Mouse (Mus musculus) heart, embryonic 14.5 days (tissue): ENCODE results near the gene Foxred1. TPM values are rescaled to one million over a fixed set of nuclear protein-coding genes. Genes with fewer than 3 reads are reported as not detected.

Experiments used
- ATAC-seq: fragments of 200-750 bp; cut with Nextera tagmentation; 2 replicates; pipeline ENCODE4 v1.8.0; 2017; ENCODE audit warnings: low read depth, moderate TSS enrichment; ENCODE audit not compliant: insufficient number of reproducible peaks, insufficient read depth, low FRiP score
- H3K27ac ChIP-seq, 2 experiments: fragments of 200-500 bp in 1 of 2; fragments of 300-500 bp in 1 of 2; sonication (generic) in 1 of 2; replicated peaks in 1 of 2; 2 replicates each; pipeline ENCODE4 v1.5.1; 2012 to 2014; ENCODE audit warnings: low read depth in 2 of 2, low read length in 2 of 2, control low read depth in 1 of 2, mild to moderate bottlenecking in 1 of 2, mixed read lengths in 1 of 2; ENCODE audit not compliant: control insufficient read depth in 1 of 2, insufficient read depth in 1 of 2
- H3K27me3 ChIP-seq: fragments of 300-500 bp; sonication (generic); 2 replicates; pipeline ENCODE4 v1.6.1; 2014; ENCODE audit warnings: mild to moderate bottlenecking, low read length, control low read depth; ENCODE audit not compliant: control insufficient read depth, insufficient read depth
- H3K36me3 ChIP-seq: fragments of 300-500 bp; sonication (generic); 2 replicates; pipeline ENCODE4 v1.6.1; 2014; ENCODE audit warnings: mild to moderate bottlenecking, control low read depth, low read length, mixed read lengths; ENCODE audit not compliant: control insufficient read depth, insufficient read depth
- H3K4me1 ChIP-seq, 2 experiments: fragments of 200-500 bp in 1 of 2; fragments of 300-500 bp in 1 of 2; sonication (generic) in 1 of 2; 2 replicates each; pipeline ENCODE4 v1.6.1; 2012 to 2014; ENCODE audit warnings: low read length in 2 of 2, control low read depth in 1 of 2, mixed read lengths in 1 of 2; ENCODE audit not compliant: control insufficient read depth in 2 of 2, insufficient read depth in 2 of 2
- H3K4me2 ChIP-seq: fragments of 300-500 bp; sonication (generic); 2 replicates; pipeline ENCODE4 v1.6.1; 2014; ENCODE audit warnings: mild to moderate bottlenecking, low read length
- H3K4me3 ChIP-seq, 2 experiments: fragments of 200-500 bp in 1 of 2; fragments of 300-500 bp in 1 of 2; sonication (generic) in 1 of 2; 2 replicates each; pipeline ENCODE4 v1.5.1; 2012 to 2014; ENCODE audit warnings: low read length in 2 of 2, mild to moderate bottlenecking in 2 of 2, control low read depth in 1 of 2, low read depth in 1 of 2, moderate library complexity in 1 of 2; ENCODE audit not compliant: control insufficient read depth in 1 of 2, insufficient read depth in 1 of 2
- H3K9ac ChIP-seq: fragments of 300-500 bp; sonication (generic); 2 replicates; pipeline ENCODE4 v1.6.1; 2014; ENCODE audit warnings: mild to moderate bottlenecking, low read length
- H3K9me3 ChIP-seq: fragments of 300-500 bp; sonication (generic); 2 replicates; pipeline ENCODE4 v1.6.1; 2016; ENCODE audit warnings: low read length, control low read depth; ENCODE audit not compliant: control insufficient read depth
- WGBS: fragments of 180-500 bp; shearing (Covaris S2); extraction: QIAGEN DNeasy Blood & Tissue Kit; methylation state at CpG from one replicate; pipeline ENCODE4 v1.1.7; 2014; 5-methylcytosine and 5-hydroxymethylcytosine counted together
- polyA plus RNA-seq: library from polyadenylated mRNA; unstranded; fragments of >200 nt; fragmentation: Nextera tagmentation; extraction: Ambion mirVana; gene quantifications from 2 replicates; pipeline ENCODE4 v1.2.1, GENCODE M21; 2014

Foxred1 gene
- polyA plus RNA-seq, 1 experiment from 2014 or later = 60.2 TPM

DNA sequence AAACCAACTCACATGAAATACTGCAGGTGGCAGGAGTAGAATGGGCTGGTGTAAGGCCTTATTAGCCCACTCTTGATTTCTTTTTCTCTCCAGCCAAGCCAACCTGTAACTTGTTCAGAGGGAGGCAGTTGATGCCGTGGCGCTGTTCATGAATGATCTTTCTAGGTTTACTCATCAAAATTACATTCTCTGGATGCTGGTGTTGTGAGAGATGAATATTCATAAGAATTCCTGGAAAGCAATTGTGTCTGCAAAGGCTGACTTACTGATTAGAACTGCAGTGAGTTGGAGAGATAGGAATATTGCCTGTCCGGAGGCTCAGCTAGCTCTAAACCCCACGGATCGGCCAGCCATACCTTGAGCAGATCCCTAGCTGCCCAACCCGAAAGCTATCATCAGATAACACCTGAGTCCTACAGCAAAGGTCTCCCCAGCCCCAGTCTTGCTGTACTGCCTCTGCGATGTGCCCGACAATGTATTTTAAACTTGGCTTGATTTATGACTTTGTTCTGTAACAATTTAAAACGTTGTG, 10.3 kb downstream of the Foxred1 start:
- H3K36me3 ChIP-seq = peaks cover 20% of the 10 kb centered on the region
- H3K9ac ChIP-seq = peak overlapping the region; percentile 89
- peak overlapping the region in 1 of 2 experiments; percentile 81; a peak in 3 of 4 replicates for H3K4me3 ChIP-seq
- H3K9me3 ChIP-seq = no peaks in the 10 kb centered on the region
- peak overlapping the region; percentile 77 for H3K4me2 ChIP-seq
- 57% methylated on average over 9 of the region's 9 CpGs for WGBS
- H3K4me1 ChIP-seq = peaks cover 2 to 15% of the 10 kb centered on the region in 2 experiments
- ATAC-seq = no peak
- H3K27me3 ChIP-seq = no peaks in the 10 kb centered on the region
- H3K27ac ChIP-seq = 0 out of 4 replicates have a peak overlapping the region, but pooled peaks of 1 of the 2 experiments have one; percentile 57

DNA sequence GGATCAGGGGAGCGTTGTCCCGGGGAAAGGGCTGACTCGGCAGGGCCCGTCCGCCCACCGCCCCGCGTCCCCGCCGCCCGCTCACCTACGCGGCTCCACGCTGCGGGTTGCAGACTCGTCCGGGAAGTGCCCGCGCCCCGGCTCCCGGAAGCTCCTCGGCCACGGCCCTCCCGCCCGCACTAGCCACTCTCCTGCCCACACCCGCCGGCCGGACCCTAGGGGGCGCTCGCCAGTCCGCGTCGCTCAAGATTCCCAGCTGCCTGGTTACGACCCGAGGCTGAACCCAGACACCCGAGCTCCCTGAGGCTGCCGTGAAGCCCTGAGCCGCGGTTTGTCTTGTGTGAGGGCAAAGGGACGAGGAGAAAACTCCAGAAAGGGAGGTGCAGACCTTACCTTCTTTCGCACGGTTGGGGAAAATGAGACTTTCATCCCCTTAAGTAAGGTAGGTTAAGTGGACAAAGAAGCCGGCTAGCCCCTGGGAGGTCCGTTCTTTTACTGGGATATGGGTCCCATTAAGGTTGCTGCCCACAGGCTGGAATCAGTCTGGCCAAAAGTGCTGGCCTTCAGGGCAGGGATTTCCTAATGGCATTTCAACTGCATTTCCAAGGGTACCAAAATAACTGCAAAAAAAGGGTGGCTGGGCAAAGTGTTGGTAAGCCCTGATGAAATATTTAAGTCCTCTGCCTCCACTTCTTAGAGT, 10.9 kb downstream of the Foxred1 start, which contains the start of the genes Srpr and Tirap:
Gene Srpr, plus strand, starts transcription at position 404 of the 700 bp plus-strand sequence.
Gene Tirap, minus strand, starts transcription at position 520 of the 700 bp plus-strand sequence.
- H3K9me3 ChIP-seq = no peaks in the 10 kb centered on the region
- no peaks in the 10 kb centered on the region for H3K27me3 ChIP-seq
- peak within 1 kb of the TSS; percentile 89 for H3K9ac ChIP-seq
- peak; percentile 91 for ATAC-seq
- peak within 1 kb of the TSS; percentile 67 to 81 for H3K4me3 ChIP-seq
- WGBS = 1% methylated on average over 32 of the region's 44 CpGs
- H3K4me1 ChIP-seq = peaks cover 2 to 15% of the 10 kb centered on the region in 2 experiments
- peak within 1 kb of the TSS; percentile 77 for H3K4me2 ChIP-seq
- peaks cover 13% of the 10 kb centered on the region for H3K36me3 ChIP-seq
- peak within 1 kb of the TSS; percentile 8 to 57; a peak in 3 of 4 replicates for H3K27ac ChIP-seq

DNA sequence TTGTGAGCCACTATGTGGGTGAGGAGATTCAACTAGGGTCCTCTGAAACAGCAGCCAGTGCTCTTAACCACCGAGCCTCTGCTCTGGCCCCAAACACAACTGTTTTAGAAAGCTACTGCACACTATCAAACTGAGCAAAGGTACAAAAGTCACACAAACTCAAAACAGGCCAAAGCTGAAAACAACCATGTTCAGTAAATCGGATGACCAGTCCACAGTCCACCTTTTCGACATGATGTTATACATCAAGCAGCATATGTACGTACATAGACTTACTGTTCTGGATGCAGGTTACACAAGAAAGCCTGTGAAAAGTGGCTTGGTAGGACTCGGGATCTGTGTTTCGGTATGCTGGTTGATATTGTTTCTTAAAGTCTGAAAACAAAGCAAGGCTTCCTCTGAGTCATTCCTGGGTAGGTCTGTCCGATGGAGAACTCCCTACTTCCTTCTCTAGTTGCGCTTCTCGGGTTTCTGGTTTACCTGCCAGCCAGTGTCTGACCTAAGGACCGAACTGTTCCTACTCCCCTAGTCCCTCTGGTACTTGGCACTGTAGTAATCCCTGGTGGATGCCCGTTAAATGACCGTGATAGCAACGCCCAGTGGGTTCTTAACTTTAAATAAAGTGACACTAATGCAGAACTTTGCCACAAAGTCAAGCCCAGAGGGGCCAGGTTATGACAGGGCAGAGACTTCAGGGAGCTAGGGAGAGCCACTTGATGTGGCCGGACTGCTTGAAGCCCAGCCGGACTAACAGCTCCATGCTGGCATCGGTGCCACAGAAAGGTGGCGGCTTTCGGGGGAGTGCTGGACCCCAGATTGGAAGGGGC, 11.7 kb downstream of the Foxred1 start:
- H3K27ac ChIP-seq = peak overlapping the region; percentile 8 to 57; a peak in 3 of 4 replicates
- H3K36me3 ChIP-seq = peaks cover 5% of the 10 kb centered on the region
- peak overlapping the region; percentile 77 for H3K4me2 ChIP-seq
- peak; percentile 47; the same call in 1 of the 2 replicates for ATAC-seq
- 24% methylated on average over 18 of the region's 18 CpGs for WGBS
- peaks cover 2 to 15% of the 10 kb centered on the region in 2 experiments for H3K4me1 ChIP-seq
- peak overlapping the region; percentile 89 for H3K9ac ChIP-seq
- no peaks in the 10 kb centered on the region for H3K9me3 ChIP-seq
- no peaks in the 10 kb centered on the region for H3K27me3 ChIP-seq
- peak overlapping the region; percentile 67 to 81 for H3K4me3 ChIP-seq

DNA sequence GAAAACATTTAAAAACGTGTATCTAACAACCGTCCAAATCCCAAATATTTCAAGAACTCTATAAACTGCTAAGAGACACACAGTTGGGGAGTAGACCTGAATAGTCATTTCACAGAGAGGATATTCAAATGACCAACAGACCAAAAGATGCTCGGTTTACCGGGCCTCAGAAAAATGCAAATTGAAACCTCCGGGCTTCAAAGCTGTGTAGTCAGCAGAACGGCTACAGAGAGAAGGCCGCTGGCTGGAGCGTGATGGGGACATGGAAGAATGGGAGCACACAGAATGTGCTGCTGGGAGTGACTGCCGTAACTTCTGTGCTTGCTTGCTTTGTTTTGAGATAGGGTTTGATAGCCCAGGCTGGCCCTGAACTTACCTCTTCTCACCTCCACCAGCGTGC, 12.5 kb downstream of the Foxred1 start:
- Histone ChIP-seq H3K36me3 (no peaks in the 10 kb centered on the region), H3K9ac (no peak overlapping the region), H3K4me2 (no peak overlapping the region), H3K27ac (no peak overlapping the region), H3K4me1 (peaks cover 2 to 15% of the 10 kb centered on the region in 2 experiments), H3K9me3 (no peaks in the 10 kb centered on the region), H3K4me3 (no peak overlapping the region), H3K27me3 (no peaks in the 10 kb centered on the region)
- no peak for ATAC-seq
- 85% methylated on average over 10 of the region's 10 CpGs for WGBS

DNA sequence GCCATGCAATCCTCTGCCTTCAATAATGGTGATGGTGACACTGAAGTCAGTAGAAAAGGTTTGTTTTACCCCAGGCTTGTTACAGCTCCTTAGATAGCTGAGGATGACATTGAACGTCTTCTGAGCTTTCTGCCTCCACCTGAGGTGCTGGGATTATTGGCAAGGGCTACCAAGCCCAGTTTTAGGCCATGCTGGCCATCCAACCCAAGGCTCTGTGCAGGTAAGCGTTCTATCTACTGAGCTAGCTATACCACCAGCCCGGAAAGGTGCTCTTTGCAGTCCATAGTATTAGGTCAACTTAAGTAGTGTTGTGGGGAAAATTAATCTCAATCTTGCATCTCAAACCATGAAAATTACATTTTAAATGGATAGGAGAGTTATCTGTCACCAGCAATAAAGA, 13.2 kb downstream of the Foxred1 start:
- H3K9ac ChIP-seq = no peak overlapping the region
- H3K27me3 ChIP-seq = no peaks in the 10 kb centered on the region
- no peak for ATAC-seq
- no peak overlapping the region for H3K4me2 ChIP-seq
- 89% methylated on average over 3 of the region's 3 CpGs for WGBS
- H3K27ac ChIP-seq = no peak overlapping the region
- H3K4me1 ChIP-seq = peaks cover 2 to 15% of the 10 kb centered on the region in 2 experiments
- H3K36me3 ChIP-seq = no peaks in the 10 kb centered on the region
- no peaks in the 10 kb centered on the region for H3K9me3 ChIP-seq
- H3K4me3 ChIP-seq = no peak overlapping the region

DNA sequence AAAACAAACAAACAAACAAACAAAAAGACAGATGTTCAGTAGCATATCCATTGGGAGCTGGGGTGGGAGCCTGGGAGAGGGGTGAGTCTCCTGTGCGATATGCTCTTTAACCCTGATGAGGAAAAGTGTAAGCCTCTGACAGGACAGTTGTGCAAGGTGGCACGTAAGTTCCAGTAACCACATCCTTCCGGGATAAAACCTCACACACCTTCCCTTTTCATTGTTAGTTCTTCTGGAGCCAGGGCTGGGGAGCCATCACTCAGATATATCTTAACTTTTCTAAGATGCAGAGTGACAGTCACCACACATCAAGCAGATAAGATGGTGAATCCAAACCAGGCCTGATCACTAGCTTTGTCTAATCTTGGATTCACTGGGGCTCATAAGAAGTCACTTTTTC, 16.8 kb downstream of the Foxred1 start:
- ATAC-seq = no peak
- H3K4me2 ChIP-seq = no peak overlapping the region
- no peak overlapping the region for H3K27ac ChIP-seq
- no peak overlapping the region for H3K9ac ChIP-seq
- no peak overlapping the region for H3K4me3 ChIP-seq
- peaks cover 24% of the 10 kb centered on the region for H3K36me3 ChIP-seq
- 96% methylated on average over 3 of the region's 3 CpGs for WGBS
- no peaks in the 10 kb centered on the region for H3K9me3 ChIP-seq
- no peaks in the 10 kb centered on the region for H3K27me3 ChIP-seq
- H3K4me1 ChIP-seq = peaks cover 0 to 2% of the 10 kb centered on the region in 2 experiments; a peak in 1 of 4 replicates

DNA sequence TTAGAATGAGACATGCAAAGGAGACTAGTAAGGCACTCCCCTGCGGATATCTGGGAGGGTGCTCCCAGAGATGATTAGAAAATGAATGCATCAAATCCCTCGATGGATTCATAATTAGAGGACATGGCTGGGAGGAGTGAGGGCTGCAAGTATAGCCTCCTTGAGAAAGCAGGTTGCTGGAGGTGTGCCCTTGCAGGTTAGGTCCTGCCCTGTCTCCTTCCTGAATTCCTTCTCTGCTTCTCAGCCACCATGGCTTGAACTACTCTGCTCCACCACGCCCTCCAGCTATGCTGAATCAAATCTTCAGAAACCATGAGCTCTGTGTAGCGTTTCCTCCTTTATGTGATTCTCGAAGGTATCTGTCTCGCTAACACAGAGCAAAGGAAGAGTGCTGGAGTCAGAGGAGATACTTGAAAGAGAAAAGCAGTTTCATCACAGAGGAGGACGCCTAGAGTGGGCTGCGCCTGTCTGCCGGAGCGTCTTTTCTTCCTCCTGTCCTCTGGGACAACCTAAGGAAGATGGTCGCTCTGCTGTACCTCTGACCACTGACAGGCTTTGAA, 17.8 kb downstream of the Foxred1 start:
- ATAC-seq = no peak
- H3K4me2 ChIP-seq = no peak overlapping the region
- peaks cover 33% of the 10 kb centered on the region for H3K36me3 ChIP-seq
- WGBS = 76% methylated on average over 11 of the region's 11 CpGs
- no peak overlapping the region for H3K9ac ChIP-seq
- H3K27me3 ChIP-seq = no peaks in the 10 kb centered on the region
- no peak overlapping the region for H3K4me3 ChIP-seq
- H3K27ac ChIP-seq = no peak overlapping the region
- H3K4me1 ChIP-seq = peaks cover 0 to 2% of the 10 kb centered on the region in 2 experiments; a peak in 1 of 4 replicates
- H3K9me3 ChIP-seq = no peaks in the 10 kb centered on the region
